Mouse (Mus musculus): ENCODE results near the gene F13b.

- TF ChIP-seq CTCF (IDR thresholded peaks at IDR 0.05; ENCODE audit: low read depth) (no peak), EP300 (IDR thresholded peaks at IDR 0.05; ENCODE audit: low read depth) (no peak)
These were observed 6.1 kb upstream of the F13b start for GRCm38 (mm10) chr1:139495408-139495807.
